Mouse (Mus musculus) heart, embryonic 13.5 days (tissue): ENCODE measurements around the gene 1810010H24Rik. TPM values are rescaled to one million over a fixed set of nuclear protein-coding genes. Genes with fewer than 3 reads are reported as not detected.
"Not testable (repeated sequence)": the region's sequence is repeated elsewhere in the genome, so short reads cannot be mapped to it uniquely, and the experiment has no call there.

ENCODE experiments used
- ATAC-seq: fragments of 200-750 bp; cut with Nextera tagmentation; 2 replicates; pipeline ENCODE4 v1.8.0; 2017; ENCODE audit warnings: moderate TSS enrichment; ENCODE audit not compliant: insufficient number of reproducible peaks, low FRiP score, low TSS enrichment; ENCODE audit errors: extremely low read depth
- H3K27ac ChIP-seq: fragments of 300-500 bp; sonication (generic); replicated peaks from 2 replicates; pipeline ENCODE4 v1.5.1; 2015; ENCODE audit warnings: moderate library complexity, mild to moderate bottlenecking, inconsistent platforms
- H3K27me3 ChIP-seq: fragments of 300-500 bp; sonication (generic); replicated peaks from 2 replicates; pipeline ENCODE4 v1.6.1; 2015; ENCODE audit warnings: mild to moderate bottlenecking, inconsistent platforms
- H3K36me3 ChIP-seq: fragments of 300-500 bp; sonication (generic); 2 replicates; pipeline ENCODE4 v1.6.1; 2015; ENCODE audit warnings: mild to moderate bottlenecking, inconsistent platforms
- H3K4me1 ChIP-seq: fragments of 300-500 bp; sonication (generic); 2 replicates; pipeline ENCODE4 v1.6.1; 2015; ENCODE audit warnings: inconsistent platforms
- H3K4me2 ChIP-seq: fragments of 300-500 bp; sonication (generic); 2 replicates; pipeline ENCODE4 v1.6.1; 2015; ENCODE audit warnings: inconsistent platforms, mild to moderate bottlenecking, moderate library complexity
- H3K4me3 ChIP-seq: fragments of 300-500 bp; sonication (generic); 2 replicates; pipeline ENCODE4 v1.5.1; 2015; ENCODE audit warnings: moderate library complexity, mild to moderate bottlenecking, inconsistent platforms
- H3K9ac ChIP-seq: fragments of 300-500 bp; sonication (generic); 2 replicates; pipeline ENCODE4 v1.6.1; 2015; ENCODE audit warnings: inconsistent platforms, mild to moderate bottlenecking, moderate library complexity
- H3K9me3 ChIP-seq: fragments of 300-500 bp; sonication (generic); 2 replicates; pipeline ENCODE4 v1.6.1; 2016; ENCODE audit warnings: inconsistent platforms
- WGBS: fragments of 180-500 bp; shearing (Covaris S2); methylation state at CpG from one replicate; pipeline ENCODE4 v1.1.7; 2015; ENCODE audit warnings: mixed read lengths; 5-methylcytosine and 5-hydroxymethylcytosine counted together
- polyA plus RNA-seq: library from polyadenylated mRNA; unstranded; fragments of >200 nt; fragmentation: Nextera tagmentation; extraction: Ambion mirVana; gene quantifications from 2 replicates; pipeline ENCODE4 v1.2.1, GENCODE M21; 2015

The 1810010H24Rik gene
- polyA plus RNA-seq: 1.9 and 2.0 TPM in 2 replicates

DNA sequence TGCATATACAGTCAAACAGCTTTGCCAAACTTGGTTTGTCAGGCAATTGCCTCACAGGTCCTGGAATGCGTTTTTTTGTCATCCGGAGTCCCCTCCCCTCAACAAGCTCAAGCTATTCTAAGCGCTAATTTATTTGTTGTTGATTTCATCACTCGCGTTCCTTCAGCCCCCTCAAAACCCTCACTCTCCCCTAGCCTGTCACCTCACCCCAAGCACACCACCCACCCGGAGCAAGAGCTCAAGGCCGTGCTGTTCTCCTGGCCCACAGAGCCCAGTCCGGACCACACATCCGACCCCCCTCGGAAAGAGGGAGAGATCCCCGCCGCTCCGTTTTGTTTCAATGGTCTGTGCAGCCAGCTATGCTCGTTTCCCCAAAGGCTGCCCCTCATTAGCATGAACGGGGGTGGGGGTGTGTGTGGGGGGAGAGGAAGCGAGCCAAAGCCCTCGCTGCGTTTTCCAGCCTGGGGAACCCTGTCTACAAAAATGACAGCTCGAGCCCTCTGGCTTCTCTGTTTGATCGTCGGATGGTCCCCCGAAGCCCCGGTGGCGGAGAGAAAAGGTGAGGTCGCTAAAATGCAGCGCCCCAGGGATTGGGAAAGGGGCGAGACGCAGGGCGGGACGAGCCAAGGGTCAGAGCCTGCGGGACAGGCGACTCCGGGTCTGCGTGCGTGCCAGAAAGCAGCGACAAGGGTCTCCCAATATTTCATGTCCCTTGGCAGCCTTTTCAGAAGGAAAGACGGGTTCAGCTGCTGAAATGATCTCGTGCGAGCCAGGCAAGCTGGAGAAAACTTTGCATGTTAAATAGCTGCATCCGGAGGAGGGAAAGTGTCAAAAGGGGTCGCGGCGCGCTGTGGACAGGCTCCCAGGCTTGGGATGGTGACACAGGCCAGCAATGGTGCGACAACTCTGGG is at the start of gene 1810010H24Rik:
Gene 1810010H24Rik (plus strand): TSS at position 271 of the 911 bp plus-strand sequence.
- H3K27ac ChIP-seq: peak within 1 kb of the TSS; percentile 21; the same call in 1 of the 2 replicates
- ATAC-seq: no peak
- 1% methylated on average over 45 of the region's 45 CpGs for WGBS

DNA sequence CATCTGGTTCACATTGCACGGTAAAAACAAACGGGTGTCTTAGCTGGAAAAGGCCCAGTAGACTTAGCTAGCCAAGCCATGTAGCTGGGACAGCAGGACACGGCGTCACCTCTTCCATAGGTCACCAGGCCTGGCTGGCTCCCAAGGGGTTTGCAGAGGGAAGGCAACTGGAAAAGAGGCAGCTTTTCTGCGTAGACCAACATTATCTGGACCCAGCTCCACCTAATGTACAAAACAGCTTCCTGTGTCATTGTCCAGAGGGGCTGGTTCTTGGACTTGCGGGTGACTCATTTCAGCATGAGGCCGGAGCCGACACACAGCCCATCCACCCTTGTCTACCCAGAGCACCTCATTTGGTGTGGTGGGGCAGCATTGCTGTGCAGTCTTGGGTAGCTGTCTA is 49.3 kb upstream of the 1810010H24Rik start:
- no peak for ATAC-seq
- Histone ChIP-seq H3K4me3 (no peak overlapping the region), H3K27me3 (no peaks in the 10 kb centered on the region), H3K27ac (peak overlapping the region; percentile 25; the same call in 1 of the 2 replicates), H3K9me3 (no peaks in the 10 kb centered on the region), H3K4me1 (peaks cover 6% of the 10 kb centered on the region), H3K9ac (0 out of 2 replicates have a peak overlapping the region, but pooled peaks have one; percentile 19), H3K4me2 (no peak overlapping the region), H3K36me3 (no peaks in the 10 kb centered on the region)
- WGBS: 63% methylated on average over 8 of the region's 8 CpGs

More for the DNA sequence above, at the start of gene 1810010H24Rik:
- H3K4me2 ChIP-seq: peak within 1 kb of the TSS; percentile 97
- H3K9me3 ChIP-seq: no peaks in the 10 kb centered on the region
- H3K27me3 ChIP-seq: peaks cover 27% of the 10 kb centered on the region
- peak within 1 kb of the TSS; percentile 81 for H3K9ac ChIP-seq
- peaks cover 38% of the 10 kb centered on the region for H3K4me1 ChIP-seq
- peak within 1 kb of the TSS; percentile 77 for H3K4me3 ChIP-seq
- H3K36me3 ChIP-seq: no peaks in the 10 kb centered on the region

DNA sequence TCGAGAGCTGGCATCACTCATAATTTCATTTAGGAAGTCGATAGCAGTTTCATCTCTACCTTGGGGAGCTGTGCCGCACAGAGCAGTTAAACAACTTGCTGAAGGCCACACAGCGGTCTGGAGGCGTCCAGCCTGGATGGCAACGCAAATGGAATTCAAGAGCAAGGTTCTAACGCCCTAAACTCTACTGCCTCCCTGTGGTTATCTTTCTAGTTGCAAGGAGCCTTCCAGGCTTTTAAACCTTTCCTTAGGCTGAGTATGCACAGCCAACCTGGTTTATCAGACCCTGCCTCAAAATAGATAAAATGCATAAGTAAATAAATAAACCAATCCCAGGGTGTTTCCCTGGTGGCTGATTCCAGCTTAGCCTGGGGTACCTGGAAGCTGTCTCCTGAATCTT is 45.0 kb upstream of the 1810010H24Rik start:
- Histone ChIP-seq H3K27me3 (no peaks in the 10 kb centered on the region), H3K27ac (no peak overlapping the region), H3K4me2 (no peak overlapping the region), H3K9me3 (no peaks in the 10 kb centered on the region), H3K4me3 (no peak overlapping the region), H3K36me3 (no peaks in the 10 kb centered on the region), H3K9ac (no peak overlapping the region), H3K4me1 (peaks cover 23% of the 10 kb centered on the region)
- 23% methylated on average over 7 of the region's 7 CpGs for WGBS
- ATAC-seq: no peak

DNA sequence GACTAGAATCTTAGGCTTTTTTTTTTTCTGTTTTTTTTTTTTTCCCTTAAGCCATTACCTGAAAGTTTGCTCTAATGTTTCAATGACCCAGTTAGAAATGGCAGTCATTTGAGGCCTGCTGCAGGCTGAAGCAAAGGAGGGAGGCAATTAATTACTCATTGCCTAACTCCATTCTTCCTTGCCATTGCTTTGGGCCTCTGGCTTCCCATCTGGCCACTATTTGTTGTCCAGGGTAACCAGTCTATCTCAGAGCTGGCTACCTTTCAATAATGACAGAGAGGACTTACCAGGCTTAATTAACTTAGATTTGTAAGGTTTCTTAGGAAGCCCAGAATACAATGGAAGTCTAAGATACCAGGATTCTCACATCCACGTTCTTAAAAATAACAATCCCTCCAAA is 43.7 kb upstream of the 1810010H24Rik start:
- no peak overlapping the region for H3K9ac ChIP-seq
- WGBS: 50% methylated on average over 1 of the region's 1 CpGs
- no peaks in the 10 kb centered on the region for H3K9me3 ChIP-seq
- ATAC-seq: no peak
- peaks cover 17% of the 10 kb centered on the region for H3K4me1 ChIP-seq
- peaks cover 5% of the 10 kb centered on the region; the same call in 1 of the 2 replicates for H3K36me3 ChIP-seq
- H3K4me3 ChIP-seq: no peak overlapping the region
- H3K27ac ChIP-seq: 0 out of 2 replicates have a peak overlapping the region, but pooled peaks have one; percentile 25
- H3K27me3 ChIP-seq: no peaks in the 10 kb centered on the region
- no peak overlapping the region for H3K4me2 ChIP-seq

DNA sequence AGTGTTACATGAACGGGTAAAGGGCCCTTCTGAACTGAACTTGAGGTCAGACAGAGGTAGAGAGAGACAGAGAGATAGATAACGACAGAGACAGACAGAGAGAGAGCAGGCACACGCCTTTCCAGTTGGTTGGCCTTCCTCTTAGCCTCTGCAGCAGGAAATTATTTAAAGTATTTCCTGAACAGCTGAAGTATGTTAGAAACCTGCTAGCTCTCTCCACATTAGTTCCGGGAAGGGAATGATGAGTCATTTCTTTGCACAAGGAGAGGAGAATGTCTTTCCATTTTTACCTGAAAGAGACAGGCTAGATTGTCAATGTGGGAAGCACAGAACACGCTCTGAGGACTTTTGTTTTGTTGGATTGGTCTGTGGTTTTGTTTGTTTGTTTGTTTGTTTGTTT is 43.1 kb upstream of the 1810010H24Rik start:
- H3K9ac ChIP-seq: no peak overlapping the region
- no peaks in the 10 kb centered on the region for H3K9me3 ChIP-seq
- H3K4me2 ChIP-seq: no peak overlapping the region
- no peak for ATAC-seq
- H3K27me3 ChIP-seq: no peaks in the 10 kb centered on the region
- no peak overlapping the region for H3K4me3 ChIP-seq
- H3K27ac ChIP-seq: 0 out of 2 replicates have a peak overlapping the region, but pooled peaks have one; percentile 25
- WGBS: 31% methylated on average over 5 of the region's 5 CpGs
- H3K36me3 ChIP-seq: peaks cover 11% of the 10 kb centered on the region
- H3K4me1 ChIP-seq: peaks cover 17% of the 10 kb centered on the region

DNA sequence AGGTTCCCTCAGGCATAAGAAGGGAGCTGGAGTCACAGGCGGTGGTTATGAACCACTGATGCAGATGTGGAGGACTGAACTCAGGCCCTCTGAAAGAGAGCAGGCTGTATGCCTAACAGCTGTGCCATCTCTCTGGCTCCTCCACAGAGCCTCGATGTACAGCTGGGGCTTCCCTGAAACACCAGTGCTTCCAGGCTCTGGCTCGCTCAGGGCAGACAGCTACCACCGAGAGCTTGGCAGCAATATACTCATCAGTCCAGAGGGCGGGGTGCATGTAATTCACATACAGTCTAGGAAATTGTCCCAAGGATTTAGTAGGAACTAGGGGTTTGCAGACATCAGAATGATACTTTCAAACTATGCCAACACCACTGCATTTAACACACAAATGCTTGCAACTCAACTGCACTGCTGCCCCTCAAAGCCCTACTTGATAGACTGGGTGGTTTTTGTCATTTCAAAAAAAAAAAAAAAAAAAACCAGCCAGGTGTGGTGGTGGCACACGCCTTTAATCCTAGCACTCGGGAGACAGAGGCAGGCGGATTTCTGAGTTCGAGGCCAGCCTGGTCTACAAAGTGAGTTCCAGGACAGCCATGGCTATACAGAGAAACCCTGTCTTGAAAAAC is 39.4 kb upstream of the 1810010H24Rik start:
- H3K36me3 ChIP-seq: peaks cover 46% of the 10 kb centered on the region
- H3K4me3 ChIP-seq, H3K4me2 ChIP-seq, ATAC-seq, H3K27ac ChIP-seq, H3K9ac ChIP-seq, H3K27me3 ChIP-seq, H3K9me3 ChIP-seq: not testable (repeated sequence)
- 88% methylated on average over 9 of the region's 9 CpGs for WGBS
- peaks cover 17% of the 10 kb centered on the region for H3K4me1 ChIP-seq

DNA sequence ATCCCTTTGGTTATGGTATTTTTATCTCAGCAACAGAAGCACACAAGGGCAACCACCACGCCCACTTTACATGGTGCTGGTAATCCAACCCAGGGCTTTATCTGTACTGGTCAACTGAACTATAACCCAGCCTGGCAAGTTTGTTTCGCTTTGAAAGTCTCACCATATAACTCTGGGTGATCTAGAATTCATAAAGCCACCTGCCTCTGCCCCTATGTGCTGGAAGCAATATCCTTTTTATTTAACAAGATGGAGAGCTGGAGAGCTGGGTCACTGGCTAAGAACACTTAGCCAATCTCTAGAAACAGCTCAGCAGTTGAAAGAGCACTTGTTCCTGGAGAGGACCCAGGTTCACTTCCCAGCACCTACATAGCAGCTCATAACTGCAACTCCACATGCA is 38.1 kb upstream of the 1810010H24Rik start:
- Histone ChIP-seq H3K4me1 (peaks cover 13% of the 10 kb centered on the region), H3K4me2 (no peak overlapping the region), H3K4me3 (no peak overlapping the region), H3K27me3 (no peaks in the 10 kb centered on the region), H3K27ac (no peak overlapping the region), H3K9ac (no peak overlapping the region), H3K36me3 (peaks cover 59% of the 10 kb centered on the region), H3K9me3 (no peaks in the 10 kb centered on the region)
- ATAC-seq: no peak
- 85% methylated on average over 2 of the region's 2 CpGs for WGBS

DNA sequence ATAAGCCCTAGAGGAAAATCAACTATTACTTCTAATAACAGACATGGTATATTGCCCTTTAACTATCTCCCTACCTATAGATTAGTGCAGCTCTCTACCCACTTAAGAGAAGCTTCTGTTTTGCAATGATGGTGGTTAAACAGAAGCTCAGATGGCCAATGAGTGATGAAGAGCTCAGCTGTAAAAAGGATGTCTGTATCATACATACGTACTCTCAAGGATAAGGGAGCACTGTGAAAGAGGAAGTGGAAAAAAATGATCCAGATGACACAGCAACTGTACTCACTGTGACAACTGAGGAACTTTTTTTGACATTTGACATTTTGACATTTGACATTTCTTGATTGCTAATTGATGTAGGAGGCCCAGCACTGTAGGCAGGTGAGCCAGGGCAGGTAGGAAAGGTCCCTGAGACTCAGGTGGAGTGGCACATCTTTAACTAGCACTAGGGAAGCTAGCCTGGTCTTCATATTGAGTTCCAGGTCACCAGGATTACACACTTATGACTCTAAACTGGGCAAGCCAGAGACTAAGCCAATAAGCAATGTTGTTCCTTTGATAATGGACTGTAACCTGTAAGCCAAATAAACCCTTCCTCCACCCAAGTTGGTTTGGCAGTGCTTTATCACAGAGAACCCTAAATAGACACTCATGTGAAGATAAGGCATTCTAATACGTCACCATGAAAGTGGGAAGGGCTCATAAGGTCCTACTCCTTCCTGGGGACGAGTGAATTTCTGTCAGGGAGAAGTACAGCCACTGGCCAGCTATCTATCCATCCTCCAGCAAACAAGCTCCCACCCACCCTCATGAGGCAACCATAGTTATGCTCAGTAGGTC is 31.0 kb upstream of the 1810010H24Rik start:
- ATAC-seq: no peak
- Histone ChIP-seq H3K36me3 (peaks cover 78% of the 10 kb centered on the region), H3K4me3 (no peak overlapping the region)

DNA sequence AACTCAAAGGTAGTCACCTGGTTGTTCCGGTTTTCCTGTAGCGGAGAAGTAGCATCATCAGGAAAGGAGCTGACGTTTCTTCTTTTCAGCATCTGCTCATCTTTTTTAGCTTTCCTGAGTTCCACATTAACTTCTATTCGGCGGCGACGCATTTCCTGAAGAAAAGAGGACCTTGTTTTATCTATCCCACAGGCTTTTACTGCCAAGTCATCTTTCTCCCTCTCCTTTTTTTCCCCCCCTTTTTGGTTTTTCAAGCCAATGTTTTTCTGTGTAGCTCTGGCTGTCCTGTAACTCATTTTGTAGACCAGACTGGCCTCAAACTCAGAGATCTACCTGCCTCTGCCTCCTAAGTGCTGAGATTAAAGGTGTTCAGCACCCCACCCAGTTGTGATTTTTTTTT is 29.0 kb upstream of the 1810010H24Rik start:
- Histone ChIP-seq H3K9ac (peak overlapping the region; percentile 95), H3K4me1 (peaks cover 45% of the 10 kb centered on the region), H3K4me2 (peak overlapping the region; percentile 76), H3K36me3 (peaks cover 58% of the 10 kb centered on the region), H3K4me3 (peak overlapping the region; percentile 91; the same call in 1 of the 2 replicates)
- H3K27me3 ChIP-seq, H3K9me3 ChIP-seq, H3K27ac ChIP-seq, ATAC-seq: not testable (repeated sequence)
- 90% methylated on average over 7 of the region's 7 CpGs for WGBS

More for the DNA sequence above, 31.0 kb upstream of the 1810010H24Rik start:
- Histone ChIP-seq H3K4me2 (peak overlapping the region; percentile 20), H3K9ac (no peak overlapping the region), H3K27ac (peak overlapping the region; percentile 6), H3K4me1 (peaks cover 45% of the 10 kb centered on the region), H3K27me3 (no peaks in the 10 kb centered on the region), H3K9me3 (no peaks in the 10 kb centered on the region)
- 27% methylated on average over 3 of the region's 3 CpGs for WGBS

DNA sequence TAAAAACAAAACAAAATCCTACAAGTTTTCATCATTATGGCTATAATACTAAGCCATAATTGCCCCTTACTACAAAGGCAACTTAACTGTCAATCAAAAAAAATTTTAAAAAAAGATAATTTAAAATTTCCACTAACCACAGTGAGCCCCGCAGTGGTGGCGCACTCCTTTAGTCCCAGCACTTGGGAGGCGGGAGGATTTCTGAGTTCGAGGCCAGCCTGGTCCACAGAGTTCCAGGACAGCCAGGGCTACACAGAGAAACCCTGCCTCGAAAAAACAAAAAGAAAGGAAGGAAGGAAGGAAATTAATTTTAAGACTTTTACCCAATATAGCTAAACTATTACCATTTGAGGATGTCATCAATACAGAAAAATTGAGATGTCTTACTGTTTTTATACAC is 27.5 kb upstream of the 1810010H24Rik start:
- Histone ChIP-seq H3K36me3 (peaks cover 43% of the 10 kb centered on the region), H3K9me3 (no peaks in the 10 kb centered on the region), H3K27me3 (no peaks in the 10 kb centered on the region), H3K4me3 (peak overlapping the region; percentile 91), H3K4me1 (peaks cover 43% of the 10 kb centered on the region), H3K9ac (peak overlapping the region; percentile 95), H3K27ac (no peak overlapping the region), H3K4me2 (peak overlapping the region; percentile 76)
- no peak for ATAC-seq
- 15% methylated on average over 5 of the region's 5 CpGs for WGBS
